Mouse (Mus musculus) forebrain, embryonic 13.5 days (tissue): ENCODE results near the gene Dtx3l. TPM values are rescaled to one million over a fixed set of nuclear protein-coding genes. Genes with fewer than 3 reads are reported as not detected.
"Not testable (repeated sequence)": the region's sequence is repeated elsewhere in the genome, so short reads cannot be mapped to it uniquely, and the experiment has no call there.

Experiments used
- ATAC-seq: fragments of 200-750 bp; cut with Nextera tagmentation; 2 replicates; pipeline ENCODE4 v1.8.0; 2017
- H3K27ac ChIP-seq: fragments of 300-500 bp; sonication (generic); 2 replicates; pipeline ENCODE4 v1.5.1; 2015; ENCODE audit warnings: inconsistent platforms, mild to moderate bottlenecking, moderate library complexity
- H3K27me3 ChIP-seq: fragments of 300-500 bp; sonication (generic); 2 replicates; pipeline ENCODE4 v1.6.1; 2015; ENCODE audit warnings: mild to moderate bottlenecking, inconsistent platforms
- H3K36me3 ChIP-seq: fragments of 300-500 bp; sonication (generic); 2 replicates; pipeline ENCODE4 v1.6.1; 2015; ENCODE audit warnings: mild to moderate bottlenecking, inconsistent platforms; ENCODE audit not compliant: poor library complexity, severe bottlenecking
- H3K4me1 ChIP-seq: fragments of 300-500 bp; sonication (generic); 2 replicates; pipeline ENCODE4 v1.6.1; 2015; ENCODE audit warnings: inconsistent platforms
- H3K4me2 ChIP-seq: fragments of 300-500 bp; sonication (generic); 2 replicates; pipeline ENCODE4 v1.6.1; 2015; ENCODE audit warnings: inconsistent platforms, mild to moderate bottlenecking, moderate library complexity
- H3K4me3 ChIP-seq: fragments of 300-500 bp; sonication (generic); 2 replicates; pipeline ENCODE4 v1.5.1; 2015; ENCODE audit warnings: mild to moderate bottlenecking, inconsistent platforms
- H3K9ac ChIP-seq: fragments of 300-500 bp; sonication (generic); 2 replicates; pipeline ENCODE4 v1.6.1; 2015; ENCODE audit warnings: mild to moderate bottlenecking, inconsistent platforms
- H3K9me3 ChIP-seq: fragments of 300-500 bp; sonication (generic); replicated peaks from 2 replicates; pipeline ENCODE4 v1.6.1; 2016; ENCODE audit warnings: inconsistent platforms
- WGBS: fragments of 180-500 bp; shearing (Covaris S2); methylation state at CpG from one replicate; pipeline ENCODE4 v1.1.7; 2015; 5-methylcytosine and 5-hydroxymethylcytosine counted together
- polyA plus RNA-seq: library from polyadenylated mRNA; unstranded; fragments of >200 nt; fragmentation: Nextera tagmentation; extraction: Ambion mirVana; gene quantifications from 2 replicates; pipeline ENCODE4 v1.2.1, GENCODE M21; 2015

Dtx3l gene
- polyA plus RNA-seq, 1 experiment from 2014 or later, result 2.8 TPM

DNA sequence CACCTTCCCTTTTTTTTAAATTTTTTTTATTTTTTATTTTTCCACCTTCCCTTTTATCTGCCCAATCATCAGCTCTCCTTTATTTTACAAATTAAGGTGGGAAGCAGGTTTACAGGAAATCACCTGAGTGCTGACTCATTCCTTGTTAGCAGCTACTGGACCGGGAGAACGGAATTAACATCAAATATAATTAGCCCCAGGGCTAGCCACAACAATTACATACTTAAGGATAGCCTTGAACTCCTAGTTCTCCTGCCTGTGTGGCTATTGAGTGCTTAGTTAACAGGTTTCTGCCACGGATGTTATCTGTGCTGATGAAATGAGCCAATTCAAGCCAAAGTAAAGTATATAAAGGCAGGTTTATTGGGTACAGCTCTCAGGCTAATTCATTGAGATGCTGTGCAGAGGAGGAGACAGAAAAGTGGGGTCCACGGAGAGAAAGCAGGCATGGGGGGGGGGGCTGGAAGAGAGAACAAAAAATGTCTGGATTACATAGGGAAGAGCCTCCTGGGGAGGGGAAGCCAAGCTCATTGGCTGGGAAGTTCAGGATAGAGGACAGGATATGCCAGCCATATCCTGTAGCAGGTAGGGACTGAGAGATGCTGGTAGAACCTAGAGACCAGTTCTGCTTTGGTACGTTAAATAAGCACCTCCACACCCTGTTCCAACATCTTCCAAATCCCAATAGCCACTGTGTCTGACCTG lies 27.6 kb upstream of the Dtx3l start:
- Histone ChIP-seq H3K9me3 (no peaks in the 10 kb centered on the region), H3K4me2 (no peak overlapping the region), H3K27ac (no peak overlapping the region), H3K4me1 (no peaks in the 10 kb centered on the region), H3K4me3 (no peak overlapping the region), H3K9ac (no peak overlapping the region), H3K27me3 (no peaks in the 10 kb centered on the region), H3K36me3 (no peaks in the 10 kb centered on the region)
- ATAC-seq, result no peak
- 54% methylated on average over 5 of the region's 5 CpGs for WGBS

DNA sequence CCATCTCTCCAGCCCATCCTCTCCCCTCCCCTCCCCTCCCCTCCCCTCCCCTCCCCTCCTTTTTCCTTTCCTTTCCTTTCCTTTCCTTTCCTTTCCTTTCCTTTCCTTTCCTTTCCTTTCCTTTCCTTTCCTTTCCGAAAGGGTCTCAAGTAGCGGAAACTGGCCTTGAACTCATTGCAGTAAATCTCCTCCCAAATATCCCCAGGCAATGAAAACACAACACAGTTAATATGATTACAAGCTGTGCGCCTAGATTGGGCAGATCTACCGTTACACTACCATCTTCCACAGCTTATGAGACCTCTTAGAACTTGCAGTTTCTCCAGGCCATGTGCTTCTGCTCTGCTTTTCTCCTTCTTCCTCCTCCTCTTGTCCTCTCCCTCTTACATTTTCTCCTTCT lies 27.0 kb upstream of the Dtx3l start:
- not testable (repeated sequence) for H3K36me3 ChIP-seq, H3K4me1 ChIP-seq, H3K27me3 ChIP-seq, H3K9ac ChIP-seq, H3K4me3 ChIP-seq, ATAC-seq, H3K9me3 ChIP-seq, H3K4me2 ChIP-seq, H3K27ac ChIP-seq
- WGBS, result 73% methylated on average over 3 of the region's 4 CpGs

DNA sequence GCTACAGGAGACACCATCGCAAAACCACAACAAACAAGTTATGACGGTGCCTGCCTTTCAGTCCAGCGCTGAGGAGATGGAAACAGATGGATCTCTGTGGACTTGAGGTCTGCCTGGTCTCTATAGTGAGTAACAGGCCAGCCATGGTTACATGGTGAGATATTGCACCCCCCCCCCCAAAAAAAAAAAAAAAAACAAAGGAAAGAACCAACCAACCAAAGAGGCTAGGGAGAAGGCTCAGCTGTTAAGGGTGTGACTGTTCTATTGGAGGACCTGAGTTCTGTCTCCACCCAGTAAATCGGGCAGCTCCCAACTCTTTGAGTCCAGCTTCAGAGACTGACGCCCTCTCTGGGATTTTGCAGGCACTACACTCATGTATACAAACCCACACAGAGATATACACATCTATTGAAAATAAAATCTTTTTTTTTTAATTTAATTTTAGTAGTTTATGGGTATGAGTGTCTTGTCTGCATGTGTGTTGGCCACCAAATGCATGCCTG lies 13.7 kb upstream of the Dtx3l start:
- WGBS, result 87% methylated on average over 5 of the region's 5 CpGs

DNA sequence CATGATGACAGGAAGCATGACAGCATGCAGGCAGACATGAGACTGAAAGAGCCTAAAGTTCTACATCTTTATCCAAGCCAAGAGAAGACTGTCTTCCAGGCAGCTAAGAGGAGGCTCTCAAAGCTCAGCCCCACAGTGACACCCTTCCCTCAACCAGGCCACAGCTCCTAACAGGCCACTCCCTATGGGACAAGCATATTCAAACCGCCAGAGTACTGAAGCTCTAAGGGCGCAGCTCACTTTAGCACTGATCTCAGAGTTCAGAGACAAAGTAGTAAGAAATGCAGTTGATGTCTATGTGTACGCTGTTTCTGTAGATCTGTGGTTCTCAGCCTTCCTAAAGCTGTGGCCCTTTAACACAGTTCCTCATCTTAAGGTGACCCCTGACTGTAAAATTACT lies 12.3 kb upstream of the Dtx3l start:
- no peak for ATAC-seq
- Histone ChIP-seq H3K4me3 (no peak overlapping the region), H3K4me1 (no peaks in the 10 kb centered on the region), H3K9me3 (no peaks in the 10 kb centered on the region), H3K27me3 (no peaks in the 10 kb centered on the region), H3K27ac (no peak overlapping the region), H3K4me2 (no peak overlapping the region), H3K36me3 (no peaks in the 10 kb centered on the region), H3K9ac (no peak overlapping the region)
- 90% methylated on average over 3 of the region's 3 CpGs for WGBS

More for the DNA sequence above, 13.7 kb upstream of the Dtx3l start:
- no peaks in the 10 kb centered on the region for H3K9me3 ChIP-seq
- H3K27ac ChIP-seq, result no peak overlapping the region
- H3K4me2 ChIP-seq, result no peak overlapping the region
- H3K36me3 ChIP-seq, result no peaks in the 10 kb centered on the region
- ATAC-seq, result no peak
- no peak overlapping the region for H3K4me3 ChIP-seq
- no peak overlapping the region for H3K9ac ChIP-seq
- H3K4me1 ChIP-seq, result no peaks in the 10 kb centered on the region
- H3K27me3 ChIP-seq, result no peaks in the 10 kb centered on the region

DNA sequence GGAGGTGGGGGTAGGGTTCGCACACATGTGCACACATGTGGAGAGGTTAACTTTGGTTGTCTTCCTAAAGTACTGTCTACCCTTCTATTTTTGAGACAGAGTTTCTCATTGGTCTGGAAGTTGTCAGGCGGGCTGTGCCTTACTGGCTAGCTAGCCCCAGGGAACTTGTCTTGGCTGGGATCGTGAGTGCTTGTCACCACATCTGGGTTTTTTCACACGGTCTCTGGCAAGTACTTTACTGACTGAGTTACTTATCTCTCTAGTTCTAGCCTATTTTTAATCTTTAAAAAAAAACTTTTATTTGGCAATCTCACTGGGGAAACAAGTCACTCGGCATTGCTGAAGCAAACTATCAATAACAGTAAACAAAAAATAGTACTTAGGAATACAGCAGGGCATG lies 10.3 kb upstream of the Dtx3l start:
- no peaks in the 10 kb centered on the region for H3K27me3 ChIP-seq
- no peaks in the 10 kb centered on the region for H3K4me1 ChIP-seq
- no peaks in the 10 kb centered on the region for H3K36me3 ChIP-seq
- no peak for ATAC-seq
- H3K9me3 ChIP-seq, result no peaks in the 10 kb centered on the region
- no peak overlapping the region for H3K9ac ChIP-seq
- WGBS, result 95% methylated on average over 5 of the region's 5 CpGs
- no peak overlapping the region for H3K4me3 ChIP-seq
- H3K4me2 ChIP-seq, result no peak overlapping the region
- no peak overlapping the region for H3K27ac ChIP-seq

DNA sequence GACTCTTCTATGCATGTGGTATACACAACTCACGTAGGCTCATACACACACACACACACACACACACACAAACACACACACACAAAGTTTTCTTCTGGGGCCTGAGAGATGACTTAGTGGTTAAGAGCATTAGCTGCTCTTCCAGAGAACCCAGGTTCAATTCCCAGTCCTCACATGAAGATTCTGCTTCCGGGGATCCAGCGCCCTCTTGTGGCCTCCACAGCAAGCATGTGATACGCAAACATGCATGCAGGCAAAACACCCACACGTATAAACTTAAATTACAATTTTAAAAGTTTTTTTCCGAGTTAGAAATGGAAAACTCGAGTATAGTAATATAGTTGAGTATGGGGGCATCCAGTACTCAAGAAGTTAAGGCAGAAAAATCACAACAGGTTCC lies 2.4 kb upstream of the Dtx3l start:
- Histone ChIP-seq H3K9me3 (no peaks in the 10 kb centered on the region), H3K4me1 (peaks cover 12% of the 10 kb centered on the region), H3K9ac (no peak overlapping the region), H3K27me3 (peaks cover 4% of the 10 kb centered on the region; the same call in 1 of the 2 replicates), H3K36me3 (no peaks in the 10 kb centered on the region), H3K27ac (no peak overlapping the region), H3K4me3 (no peak overlapping the region), H3K4me2 (no peak overlapping the region)
- 83% methylated on average over 7 of the region's 7 CpGs for WGBS
- ATAC-seq, result no peak

DNA sequence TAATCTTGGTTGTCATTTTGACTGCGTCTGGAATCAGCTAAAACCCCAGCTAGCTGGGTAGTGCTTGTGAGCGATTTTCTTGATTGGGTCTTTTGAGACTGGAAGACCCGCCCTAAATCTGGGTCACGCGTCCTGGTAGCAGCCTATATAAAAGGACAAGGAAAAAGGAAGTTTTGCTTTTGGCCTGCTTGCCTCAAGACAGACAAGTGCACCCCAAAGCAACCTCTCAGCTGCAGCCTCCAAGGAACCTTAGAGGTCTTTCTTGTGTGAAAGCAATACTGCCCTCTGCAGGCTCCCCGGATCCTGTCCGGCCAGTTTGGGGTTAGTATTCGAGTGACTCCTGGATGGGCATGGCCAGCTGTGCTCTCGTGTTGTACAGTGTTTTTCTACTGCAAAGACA lies 739 bp upstream of the Dtx3l start:
- H3K4me3 ChIP-seq, result peak overlapping the region; percentile 50
- 11% methylated on average over 9 of the region's 9 CpGs for WGBS
- ATAC-seq, result peak; percentile 75

DNA sequence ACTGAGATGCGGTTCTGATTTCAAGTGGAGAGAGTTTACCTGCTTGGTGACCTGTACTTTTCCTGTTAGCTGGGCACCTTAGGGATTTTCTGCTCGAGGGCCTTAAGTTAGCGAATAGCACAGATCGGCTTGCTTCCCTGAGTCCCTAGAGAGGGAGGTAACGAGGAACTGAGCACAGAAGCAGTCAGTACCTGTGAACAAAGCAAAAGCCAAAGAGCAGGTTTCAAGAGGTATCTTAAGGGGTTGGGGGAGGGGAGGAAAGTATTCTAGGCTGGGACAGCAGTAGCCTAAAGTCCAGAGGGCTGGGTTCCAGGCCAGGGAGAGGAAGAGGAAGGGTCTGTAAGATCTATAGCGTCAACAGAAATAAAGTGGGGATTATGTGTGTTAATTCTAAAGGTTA lies 310 bp upstream of the Dtx3l start:
- ATAC-seq, result 0 out of 2 replicates have a peak, but pooled peaks have one; percentile 6

More for the DNA sequence above, 739 bp upstream of the Dtx3l start:
- Histone ChIP-seq H3K27ac (no peak overlapping the region), H3K9ac (no peak overlapping the region), H3K4me1 (peaks cover 12% of the 10 kb centered on the region), H3K36me3 (no peaks in the 10 kb centered on the region), H3K4me2 (peak overlapping the region; percentile 80), H3K27me3 (peaks cover 4% of the 10 kb centered on the region; the same call in 1 of the 2 replicates), H3K9me3 (no peaks in the 10 kb centered on the region)

DNA sequence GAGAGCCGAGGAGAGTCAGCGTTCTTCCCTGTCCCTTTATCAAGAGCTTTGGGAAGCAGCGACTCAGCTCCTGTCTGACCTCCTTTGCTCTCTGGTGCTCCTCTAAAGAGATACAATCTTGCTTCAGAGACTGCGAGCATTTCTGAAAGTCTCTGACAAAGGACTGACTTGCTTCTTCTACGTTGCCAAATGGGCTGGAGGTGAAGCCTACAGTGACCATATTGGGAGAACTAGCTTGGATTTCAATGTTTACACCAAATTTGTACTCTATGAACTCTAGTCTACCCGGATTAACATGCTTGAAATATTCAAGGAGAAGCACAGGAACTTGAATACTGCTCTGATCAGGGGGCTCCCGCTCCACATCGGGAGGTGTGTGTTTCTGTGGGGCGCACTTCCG lies 5.8 kb downstream of the Dtx3l start:
- ATAC-seq, result no peak

More for the DNA sequence above, 310 bp upstream of the Dtx3l start:
- peaks cover 4% of the 10 kb centered on the region; the same call in 1 of the 2 replicates for H3K27me3 ChIP-seq
- H3K9me3 ChIP-seq, result no peaks in the 10 kb centered on the region
- H3K4me3 ChIP-seq, result peak overlapping the region; percentile 50
- H3K9ac ChIP-seq, result peak overlapping the region; percentile 69
- WGBS, result 6% methylated on average over 6 of the region's 6 CpGs
- H3K4me2 ChIP-seq, result peak overlapping the region; percentile 80
- H3K4me1 ChIP-seq, result peaks cover 12% of the 10 kb centered on the region
- no peak overlapping the region for H3K27ac ChIP-seq
- H3K36me3 ChIP-seq, result no peaks in the 10 kb centered on the region

DNA sequence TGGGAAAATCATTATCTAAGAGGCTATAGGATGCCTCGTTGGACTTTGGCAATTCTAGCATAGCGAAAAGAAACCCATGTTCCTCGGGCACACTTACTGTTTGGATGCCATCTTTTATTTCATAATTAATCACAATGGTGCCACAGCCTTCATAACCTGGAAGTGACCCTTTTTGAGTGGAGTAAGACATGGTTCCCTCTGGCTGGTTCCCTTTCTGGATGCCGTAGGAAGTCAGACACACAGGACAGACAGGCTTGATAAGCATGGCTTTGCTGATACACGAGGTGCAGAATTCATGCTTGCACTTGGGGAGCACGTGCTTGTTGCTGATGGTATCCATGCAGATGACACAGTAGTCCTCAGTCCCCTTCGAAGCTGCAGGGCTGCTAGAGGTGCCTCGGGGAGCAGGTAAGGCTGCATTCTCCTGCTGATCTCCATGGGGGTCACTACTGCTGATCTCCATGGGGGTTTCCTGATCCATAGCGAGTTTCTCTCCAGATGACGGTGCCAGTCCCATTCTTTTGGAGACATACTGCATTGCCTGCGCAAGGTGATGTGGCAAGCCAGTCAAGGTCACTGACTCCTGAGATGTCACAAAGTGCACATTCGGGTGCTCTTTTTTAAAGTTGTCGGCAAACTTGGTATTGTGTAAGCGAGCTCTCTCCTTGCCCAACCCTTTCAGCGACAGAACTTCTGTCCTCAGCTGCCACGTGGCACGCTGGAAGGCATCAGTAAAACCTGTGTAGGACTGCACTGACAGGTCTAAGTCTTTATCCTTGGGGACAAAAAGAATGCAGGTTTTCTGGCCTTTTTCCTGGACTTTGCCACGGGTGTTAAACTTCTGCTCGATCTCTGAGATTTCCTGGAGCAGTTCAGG lies 6.5 kb downstream of the Dtx3l start:
- H3K4me1 ChIP-seq, result no peaks in the 10 kb centered on the region
- H3K9me3 ChIP-seq, result no peaks in the 10 kb centered on the region
- no peak overlapping the region for H3K9ac ChIP-seq
- no peaks in the 10 kb centered on the region for H3K36me3 ChIP-seq
- 88% methylated on average over 19 of the region's 19 CpGs for WGBS
- ATAC-seq, result no peak
- H3K27me3 ChIP-seq, result no peaks in the 10 kb centered on the region
- H3K4me2 ChIP-seq, result no peak overlapping the region
- H3K4me3 ChIP-seq, result no peak overlapping the region
- no peak overlapping the region for H3K27ac ChIP-seq

More for the DNA sequence above, 5.8 kb downstream of the Dtx3l start:
- WGBS, result 89% methylated on average over 10 of the region's 10 CpGs
- Histone ChIP-seq H3K27me3 (no peaks in the 10 kb centered on the region), H3K4me1 (peaks cover under 1% of the 10 kb centered on the region; the same call in 1 of the 2 replicates), H3K4me3 (no peak overlapping the region), H3K4me2 (no peak overlapping the region), H3K9ac (no peak overlapping the region), H3K27ac (no peak overlapping the region), H3K9me3 (no peaks in the 10 kb centered on the region), H3K36me3 (no peaks in the 10 kb centered on the region)

DNA sequence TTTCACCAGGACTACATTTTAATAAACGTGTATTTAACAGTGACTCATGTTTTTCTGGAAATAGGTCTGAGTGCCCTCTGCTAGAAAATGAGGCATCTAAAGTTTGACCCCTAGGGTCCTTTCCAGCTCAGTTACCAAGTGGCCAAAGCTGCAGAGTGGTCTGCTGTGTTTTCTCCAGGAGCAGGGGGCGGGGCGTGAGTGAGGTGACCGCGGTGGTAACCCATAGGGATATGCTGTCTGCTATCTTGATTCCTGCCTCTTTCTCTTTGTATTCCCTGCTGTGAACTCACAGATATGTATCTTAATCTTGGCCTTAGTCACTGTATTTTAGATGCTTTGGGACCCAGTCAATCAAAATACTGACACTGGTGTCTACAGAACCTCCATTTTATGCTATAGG lies 14.6 kb downstream of the Dtx3l start:
- WGBS, result 91% methylated on average over 5 of the region's 5 CpGs
- Histone ChIP-seq H3K9ac (no peak overlapping the region), H3K4me3 (no peak overlapping the region), H3K36me3 (no peaks in the 10 kb centered on the region), H3K4me2 (no peak overlapping the region), H3K27me3 (no peaks in the 10 kb centered on the region), H3K27ac (no peak overlapping the region), H3K4me1 (no peaks in the 10 kb centered on the region), H3K9me3 (no peaks in the 10 kb centered on the region)
- ATAC-seq, result no peak

DNA sequence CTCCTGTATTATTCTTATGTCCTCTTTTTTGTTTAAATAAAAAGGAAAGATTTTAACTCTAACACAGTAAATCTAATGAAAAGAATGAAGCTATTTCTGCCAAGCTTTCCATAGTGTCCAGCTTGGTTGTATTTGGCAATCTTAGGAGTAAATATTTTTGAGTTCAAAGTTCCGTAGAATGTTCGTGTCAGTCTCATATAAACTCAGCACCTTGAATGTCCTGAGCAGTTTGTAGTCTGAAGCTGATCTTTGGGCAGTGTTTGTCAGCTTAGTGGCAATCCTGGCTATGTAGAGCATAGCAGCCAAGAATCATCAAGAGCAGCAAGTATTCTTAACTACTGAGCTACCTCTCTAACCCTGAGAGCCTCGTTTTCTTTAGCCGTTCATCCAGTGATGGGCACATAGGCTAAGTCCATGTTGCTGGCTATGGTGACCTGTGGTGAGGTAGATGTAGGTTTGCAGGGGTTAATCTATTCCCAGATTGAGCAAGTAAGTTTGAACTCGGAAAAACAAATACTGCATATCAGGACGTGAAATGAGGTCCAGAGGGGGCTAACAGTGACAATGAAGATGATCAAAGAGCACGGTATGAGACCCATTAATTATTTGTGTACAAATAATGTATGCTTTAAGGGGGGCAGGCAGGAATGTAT lies 15.3 kb downstream of the Dtx3l start:
- no peak overlapping the region for H3K4me2 ChIP-seq
- 79% methylated on average over 7 of the region's 7 CpGs for WGBS
- no peak for ATAC-seq

More for the DNA sequence above, 15.3 kb downstream of the Dtx3l start:
- no peaks in the 10 kb centered on the region for H3K4me1 ChIP-seq
- H3K4me3 ChIP-seq, result no peak overlapping the region
- no peak overlapping the region for H3K9ac ChIP-seq
- no peaks in the 10 kb centered on the region for H3K9me3 ChIP-seq
- no peak overlapping the region for H3K27ac ChIP-seq
- H3K36me3 ChIP-seq, result no peaks in the 10 kb centered on the region
- H3K27me3 ChIP-seq, result no peaks in the 10 kb centered on the region
